Comparison of ENCODE assay signal across 8 mouse cellular contexts in genomic region chr2:69646726-69647490, GRCm38 (mm10). TPM values are rescaled to one million over a fixed set of nuclear protein-coding genes. Genes with fewer than 3 reads are reported as not detected.
DNase-seq lines count a peak whose midpoint lies in the region; ATAC-seq and TF ChIP-seq lines count a peak whose summit lies in the region.

Gene Bbs5 (plus strand): TSS chr2:69647171.

- H3K4me3 ChIP-seq in embryonic facial prominence, embryonic 14.5 days (ENCODE audit: low read depth, low read length) = peak within 1 kb of the TSS; percentile 71
- H3K4me3 ChIP-seq in heart, embryonic 10.5 days = peak within 1 kb of the TSS; percentile 74
- H3K4me3 ChIP-seq in kidney, embryonic 16.5 days (ENCODE audit: low read length) = peak within 1 kb of the TSS; percentile 92
- H3K4me3 ChIP-seq in liver, adult 2 months (ENCODE audit: insufficient read depth, low read depth, low read length) = peak within 1 kb of the TSS; percentile 70
- peak within 1 kb of the TSS; percentile 47 for H3K4me3 ChIP-seq in myocyte

- peak within 1 kb of the TSS; percentile 26 for H3ac ChIP-seq in myocyte (ENCODE audit: control insufficient read depth, insufficient read length)

- peak within 1 kb of the TSS; percentile 77 for H3K9ac ChIP-seq in embryonic facial prominence, embryonic 14.5 days (ENCODE audit: low read depth, low read length)
- H3K9ac ChIP-seq in kidney, embryonic 16.5 days (replicated peaks; ENCODE audit: low read length) = peak within 1 kb of the TSS; percentile 84
- H3K9ac ChIP-seq in liver, adult 2 months (ENCODE audit: low read depth, low read length) = peak within 1 kb of the TSS; percentile 66

- H3K36me3 ChIP-seq in embryonic facial prominence, embryonic 14.5 days (ENCODE audit: control insufficient read depth, insufficient read depth, low read length) = no peaks in the 10 kb centered on the region
- peaks cover 4% of the 10 kb centered on the region; the same call in 1 of the 2 replicates for H3K36me3 ChIP-seq in heart, embryonic 10.5 days
- no peaks in the 10 kb centered on the region for H3K36me3 ChIP-seq in kidney, embryonic 16.5 days (ENCODE audit: insufficient read depth, low read length)
- no peaks in the 10 kb centered on the region for H3K36me3 ChIP-seq in liver, adult 2 months (ENCODE audit: control insufficient read depth, insufficient read depth, low read length)
- no peaks in the 10 kb centered on the region for H3K36me3 ChIP-seq in myocyte (ENCODE audit: control insufficient read depth, insufficient read depth)
- H3K36me3 ChIP-seq in splenic B cell, adult 2 months (ENCODE audit: control insufficient read depth, insufficient read depth, low read length, poor library complexity, severe bottlenecking) = no peaks in the 10 kb centered on the region

- H3K27ac ChIP-seq in embryonic facial prominence, embryonic 14.5 days (replicated peaks; ENCODE audit: low read depth, low read length) = no peak within 1 kb of the TSS; the same call in 1 of the 2 replicates
- peak within 1 kb of the TSS; percentile 79 for H3K27ac ChIP-seq in heart, embryonic 10.5 days
- H3K27ac ChIP-seq in kidney, embryonic 16.5 days (ENCODE audit: low read length) = no peak within 1 kb of the TSS
- no peak within 1 kb of the TSS for H3K27ac ChIP-seq in liver, adult 2 months (replicated peaks; ENCODE audit: insufficient read depth, low read depth, low read length)

- peak; percentile 97 for ATAC-seq in embryonic facial prominence, embryonic 14.5 days (ENCODE audit: low read depth)
- ATAC-seq in kidney, embryonic 16.5 days (ENCODE audit: low FRiP score, low TSS enrichment) = peak; percentile 92

- peaks cover 8% of the 10 kb centered on the region for H3K4me1 ChIP-seq in embryonic facial prominence, embryonic 14.5 days (ENCODE audit: control insufficient read depth, insufficient read depth, low read length)
- peaks cover 4% of the 10 kb centered on the region for H3K4me1 ChIP-seq in heart, embryonic 10.5 days
- peaks cover 8% of the 10 kb centered on the region for H3K4me1 ChIP-seq in kidney, embryonic 16.5 days (ENCODE audit: insufficient read depth, low read length)
- H3K4me1 ChIP-seq in liver, adult 2 months (ENCODE audit: control insufficient read depth, insufficient read depth, low read length) = peaks cover 2% of the 10 kb centered on the region; the same call in 1 of the 2 replicates

- no peak for TF ChIP-seq CTCF in liver, adult 2 months (IDR thresholded peaks at IDR 0.05; ENCODE audit: low read depth, low read length)

- no peaks in the 10 kb centered on the region for H3K27me3 ChIP-seq in embryonic facial prominence, embryonic 14.5 days (replicated peaks; ENCODE audit: control insufficient read depth, insufficient read depth, low read length)
- no peaks in the 10 kb centered on the region for H3K27me3 ChIP-seq in heart, embryonic 10.5 days (ENCODE audit: insufficient read depth, poor library complexity, severe bottlenecking)
- no peaks in the 10 kb centered on the region for H3K27me3 ChIP-seq in kidney, embryonic 16.5 days (ENCODE audit: insufficient read depth, low read length)
- no peaks in the 10 kb centered on the region for H3K27me3 ChIP-seq in liver, adult 2 months (ENCODE audit: control insufficient read depth, insufficient read depth, low read length)
- H3K27me3 ChIP-seq in myocyte (ENCODE audit: control insufficient read depth, insufficient read depth, insufficient read length) = no peaks in the 10 kb centered on the region
- no peaks in the 10 kb centered on the region for H3K27me3 ChIP-seq in splenic B cell, adult 2 months (ENCODE audit: control insufficient read depth, insufficient read depth, low read length, poor library complexity, severe bottlenecking)

- no peaks in the 10 kb centered on the region for H3K9me3 ChIP-seq in embryonic facial prominence, embryonic 14.5 days (ENCODE audit: control insufficient read depth, low read length)
- H3K9me3 ChIP-seq in heart, embryonic 10.5 days = no peaks in the 10 kb centered on the region
- no peaks in the 10 kb centered on the region for H3K9me3 ChIP-seq in kidney, embryonic 16.5 days (ENCODE audit: low read length)

- H3K4me2 ChIP-seq in embryonic facial prominence, embryonic 14.5 days (ENCODE audit: low read depth, low read length) = peak within 1 kb of the TSS; percentile 79
- H3K4me2 ChIP-seq in kidney, embryonic 16.5 days (replicated peaks; ENCODE audit: low read depth, low read length) = peak within 1 kb of the TSS; percentile 64
- H3K4me2 ChIP-seq in myocyte (ENCODE audit: low read depth) = peak within 1 kb of the TSS; percentile 89

- no peaks in the 10 kb centered on the region for H3K79me2 ChIP-seq in liver, adult 2 months (ENCODE audit: control insufficient read depth, insufficient read depth, low read length)
- no peaks in the 10 kb centered on the region for H3K79me2 ChIP-seq in myocyte (ENCODE audit: control insufficient read depth, insufficient read depth)

- WGBS in embryonic facial prominence, embryonic 14.5 days = 3% methylated on average over 37 of the region's 43 CpGs
- 3% methylated on average over 43 of the region's 43 CpGs for WGBS in heart, embryonic 10.5 days
- WGBS in kidney, embryonic 16.5 days = 4% methylated on average over 43 of the region's 43 CpGs
- WGBS in liver, adult 2 months = 3% methylated on average over 43 of the region's 43 CpGs

- no peak for TF ChIP-seq POLR2A in liver, adult 2 months (IDR thresholded peaks at IDR 0.05; ENCODE audit: extremely low read depth, insufficient read depth, low read length)
- peak; percentile 72 for TF ChIP-seq POLR2A in myocyte (IDR thresholded peaks at IDR 0.05; ENCODE audit: insufficient read length, low read depth)

- peak; percentile 89 for DNase-seq in 416B (ENCODE audit: low read depth)
- peak; percentile 86 to 87 for DNase-seq in adrenal gland, postnatal 4 days (ENCODE audit: low spot score in 2 of 2)
- DNase-seq in embryonic facial prominence, embryonic 14.5 days (ENCODE audit: low spot score) = peak; percentile 96
- peak; percentile 95 for DNase-seq in heart, embryonic 10.5 days (ENCODE audit: low spot score)
- peak; percentile 80 for DNase-seq in liver, adult 2 months (ENCODE audit: extremely low read depth, low read depth, low spot score)
- peak; percentile 50 for DNase-seq in splenic B cell, adult 2 months (ENCODE audit: low read depth, low spot score)

TF ChIP-seq in myocyte, 11 proteins besides CTCF, POLR2A, EP300 and RAD21:
- TF ChIP-seq MYOD1 (IDR thresholded peaks at IDR 0.05; ENCODE audit: control insufficient read depth in 1 of 3, insufficient read length in 2 of 3, low read depth in 2 of 3) (peak in 1 of 3 experiments; percentile 1), SRF (IDR thresholded peaks at IDR 0.05; ENCODE audit: control insufficient read depth, insufficient read length, low read depth) (peak; percentile 54), TCF12 (IDR thresholded peaks at IDR 0.05; ENCODE audit: insufficient read depth, poor library complexity, severe bottlenecking) (no peak), MAX (IDR thresholded peaks at IDR 0.05; ENCODE audit: low read depth) (no peak), USF1 (IDR thresholded peaks at IDR 0.05; ENCODE audit: low read depth) (no peak), CEBPB (IDR thresholded peaks at IDR 0.05; ENCODE audit: insufficient read depth, poor library complexity, severe bottlenecking) (peak; percentile 64; the same call in 1 of the 2 replicates), POLR2AphosphoS2 (IDR thresholded peaks at IDR 0.05; ENCODE audit: insufficient read length, low read depth) (peak; percentile 77)
TF ChIP-seq in myocyte: peak in this region for 4.

RNA-seq across cellular contexts. Expression of gene Bbs5, which starts in this region (rescaled TPM):
- total RNA-seq in adrenal gland, postnatal 4 days (2021) = 10 to 100 TPM; 11.1 to 11.7 TPM
- 16.4 and 16.6 TPM in 2 replicates for polyA plus RNA-seq in embryonic facial prominence, embryonic 14.5 days (2014; fragmentation: Nextera tagmentation; extraction: Ambion mirVana)
- polyA plus RNA-seq in heart, embryonic 10.5 days (2016; fragmentation: Nextera tagmentation; extraction: Ambion mirVana) = 14.5 and 15.9 TPM in 2 replicates
- polyA plus RNA-seq in kidney, embryonic 16.5 days (2015; fragmentation: Nextera tagmentation; extraction: Ambion mirVana) = 16.1 and 19.9 TPM in 2 replicates
- total RNA-seq in liver, adult 2 months (2014; rRNA removed) = 2.6 and 4.5 TPM in 2 replicates
- polyA plus RNA-seq in liver, adult 2 months (2012; rRNA removed) = 0.49 and 1.1 TPM in 2 replicates
- polyA plus RNA-seq in myocyte (2012; fragmentation: generic; extraction: Trizol) = 7.6 TPM
